Mouse (Mus musculus) heart, embryonic 16.5 days (tissue): ENCODE data around the gene Smarca4. TPM values are rescaled to one million over a fixed set of nuclear protein-coding genes. Genes with fewer than 3 reads are reported as not detected.

Experiments used
- microRNA counts: library from miRNA; unstranded; fragments of <30 nt; microRNA quantifications from one replicate; lab custom pipeline; 2016
- microRNA-seq: library from miRNA; unstranded; fragments of <30 nt; microRNA quantifications from one replicate; pipeline ENCODE4, GENCODE M21; 2017
- polyA plus RNA-seq: library from polyadenylated mRNA; unstranded; fragments of >200 nt; fragmentation: Nextera tagmentation; extraction: Ambion mirVana; gene quantifications from 2 replicates; pipeline ENCODE4 v1.2.1, GENCODE M21; 2015

The Smarca4 gene
- polyA plus RNA-seq, 1 experiment from 2014 or later: 52.5 TPM

MicroRNAs within 50 kb of the gene (microRNA counts, 519-probe panel; counts per million panel counts)
- microRNA mmu-miR-1946b (lab: Ali Mortazavi, UCI): not detected

Small RNAs within 50 kb of the gene (microRNA-seq; reads per million reads assigned to microRNA genes)
- gene Mir1946b: not detected

Other genes with a start within 250 kb of the Smarca4 start
- gene Ilf3, start 248.3 kb upstream of the Smarca4 start, polyA plus RNA-seq: 105 and 108 TPM in 2 replicates
- gene Qtrt1, start 204.3 kb upstream of the Smarca4 start, polyA plus RNA-seq: 23.0 and 24.3 TPM in 2 replicates
- 73.7 and 75.0 TPM in 2 replicates for gene Dnm2, start 191.3 kb upstream of the Smarca4 start, polyA plus RNA-seq
- 81.2 and 90.1 TPM in 2 replicates for gene Tmed1, start 105.9 kb upstream of the Smarca4 start, polyA plus RNA-seq
- 3.2 and 3.7 TPM in 2 replicates for gene AB124611, start 90.0 kb upstream of the Smarca4 start, polyA plus RNA-seq
- gene Carm1, start 69.3 kb upstream of the Smarca4 start, polyA plus RNA-seq: 17.2 and 21.8 TPM in 2 replicates
- 28.4 and 28.6 TPM in 2 replicates for gene Timm29, start 23.4 kb upstream of the Smarca4 start, polyA plus RNA-seq
- gene Yipf2, start 23.3 kb upstream of the Smarca4 start, polyA plus RNA-seq: 16.4 and 17.7 TPM in 2 replicates
- gene Ldlr, start 107.3 kb downstream of the Smarca4 start, polyA plus RNA-seq: 17.7 and 19.1 TPM in 2 replicates
- 91.4 and 93.2 TPM in 2 replicates for gene Spc24, start 144.1 kb downstream of the Smarca4 start, polyA plus RNA-seq
- 16.6 and 21.8 TPM in 2 replicates for gene Kank2, start 182.6 kb downstream of the Smarca4 start, polyA plus RNA-seq
- gene Angptl8, start 219.3 kb downstream of the Smarca4 start, polyA plus RNA-seq: 1.7 and 2.4 TPM in 2 replicates
- 45.2 and 46.2 TPM in 2 replicates for gene Dock6, start 236.5 kb downstream of the Smarca4 start, polyA plus RNA-seq